Mouse (Mus musculus) midbrain, embryonic 16.5 days (tissue): Measurements from ENCODE around the gene Gm5134. TPM values are rescaled to one million over a fixed set of nuclear protein-coding genes. Genes with fewer than 3 reads are reported as not detected.

Experiments
- microRNA-seq: library from miRNA; unstranded; fragments of <30 nt; microRNA quantifications from one replicate; pipeline ENCODE4, GENCODE M21; 2017
- polyA plus RNA-seq: library from polyadenylated mRNA; unstranded; fragments of >200 nt; fragmentation: Nextera tagmentation; extraction: Ambion mirVana; gene quantifications from 2 replicates; pipeline ENCODE4 v1.2.1, GENCODE M21; 2015

Gm5134 gene
- polyA plus RNA-seq, 1 experiment from 2014 or later: not detected

Small RNA genes lying within 50 kb of the gene (microRNA-seq; reads per million reads assigned to microRNA genes)
- gene Mir6409: not detected

Other genes starting within 250 kb of the Gm5134 start
- 32.7 and 36.1 TPM in 2 replicates for gene Cabin1, start 190.2 kb upstream of the Gm5134 start, polyA plus RNA-seq
- gene Ddt, start 181.1 kb upstream of the Gm5134 start, polyA plus RNA-seq: 70.1 and 77.0 TPM in 2 replicates
- gene Gm20441, start 173.6 kb upstream of the Gm5134 start, polyA plus RNA-seq: not detected in 2 replicates
- 0.53 and 1.4 TPM in 2 replicates for gene Gstt3, start 173.1 kb upstream of the Gm5134 start, polyA plus RNA-seq
- gene Gstt1, start 155.9 kb upstream of the Gm5134 start, polyA plus RNA-seq: 18.7 and 20.3 TPM in 2 replicates
- gene Gstt4, start 132.0 kb upstream of the Gm5134 start, polyA plus RNA-seq: not detected in 2 replicates
- 7.0 TPM in 2 replicates for gene Gstt2, start 117.1 kb upstream of the Gm5134 start, polyA plus RNA-seq
- 1,399 and 1,460 TPM in 2 replicates for gene Mif, start 94.3 kb upstream of the Gm5134 start, polyA plus RNA-seq
- 1.1 and 1.4 TPM in 2 replicates for gene Derl3, start 61.1 kb upstream of the Gm5134 start, polyA plus RNA-seq
- gene Smarcb1, start 32.9 kb upstream of the Gm5134 start, polyA plus RNA-seq: 262 and 281 TPM in 2 replicates
- gene Chchd10, start 21.4 kb upstream of the Gm5134 start, polyA plus RNA-seq: 72.1 and 93.2 TPM in 2 replicates
- 13.3 and 14.6 TPM in 2 replicates for gene Mmp11, start 18.0 kb upstream of the Gm5134 start, polyA plus RNA-seq
- 0.92 and 1.0 TPM in 2 replicates for gene Gm867, start 13.8 kb upstream of the Gm5134 start, polyA plus RNA-seq
- gene Vpreb3, start 11.5 kb upstream of the Gm5134 start, polyA plus RNA-seq: 0.84 and 1.5 TPM in 2 replicates
- gene Zfp280b, start 78.1 kb downstream of the Gm5134 start, polyA plus RNA-seq: 11.9 and 14.2 TPM in 2 replicates
- gene Slc5a4b, start 156.4 kb downstream of the Gm5134 start, polyA plus RNA-seq: not detected in 2 replicates
- 0.11 and 0.32 TPM in 2 replicates for gene Slc5a4a, start 192.9 kb downstream of the Gm5134 start, polyA plus RNA-seq